Mouse (Mus musculus): ENCODE measurements at regions not wholly inside any gene's neighbourhood (a gene's known extent, or its start where the extent isn't known, plus 50 kb on each side); places are given as distances from the start of the nearest gene placed in this dataset.

DNA sequence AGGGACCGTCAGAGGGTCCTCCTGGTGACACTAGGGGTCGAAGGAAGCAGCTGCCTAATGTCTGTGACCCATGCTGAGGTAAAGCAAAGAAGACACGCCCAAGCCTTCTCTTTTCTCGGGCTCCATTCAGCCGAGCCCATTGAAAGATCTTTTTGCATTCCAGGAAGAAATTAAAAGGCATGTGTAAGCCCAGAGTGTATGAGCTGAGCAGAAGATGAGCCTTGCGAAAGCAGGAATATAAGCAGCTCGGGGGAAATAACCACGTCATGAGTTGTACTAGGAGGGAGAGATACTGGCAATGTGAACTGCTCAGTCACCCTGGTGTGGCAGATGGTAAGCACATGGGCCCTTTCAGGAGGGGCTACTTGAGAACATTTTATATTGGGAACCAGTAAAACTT is 252.1 kb downstream of the Ice1 start:
- Histone ChIP-seq H3K27me3 (ENCODE audit: control insufficient read depth, insufficient read depth, low read length) (no peaks in the 10 kb centered on the region), H3K4me3 (replicated peaks; ENCODE audit: low read depth, low read length) (no peak overlapping the region), H3K36me3 (ENCODE audit: control insufficient read depth, insufficient read depth, low read length) (no peaks in the 10 kb centered on the region), H3K9me3 (ENCODE audit: control insufficient read depth, low read length) (no peaks in the 10 kb centered on the region), H3K27ac (replicated peaks; ENCODE audit: low read depth, low read length) (no peak overlapping the region), H3K9ac (replicated peaks; ENCODE audit: low read length) (no peak overlapping the region), H3K4me2 (ENCODE audit: low read length) (no peak overlapping the region), H3K4me1 (ENCODE audit: control insufficient read depth, insufficient read depth, low read length) (no peaks in the 10 kb centered on the region)
- WGBS = 43% methylated on average over 8 of the region's 8 CpGs
- DNase-seq = no peak
- no peak for ATAC-seq (ENCODE audit: low FRiP score, low TSS enrichment)

DNA sequence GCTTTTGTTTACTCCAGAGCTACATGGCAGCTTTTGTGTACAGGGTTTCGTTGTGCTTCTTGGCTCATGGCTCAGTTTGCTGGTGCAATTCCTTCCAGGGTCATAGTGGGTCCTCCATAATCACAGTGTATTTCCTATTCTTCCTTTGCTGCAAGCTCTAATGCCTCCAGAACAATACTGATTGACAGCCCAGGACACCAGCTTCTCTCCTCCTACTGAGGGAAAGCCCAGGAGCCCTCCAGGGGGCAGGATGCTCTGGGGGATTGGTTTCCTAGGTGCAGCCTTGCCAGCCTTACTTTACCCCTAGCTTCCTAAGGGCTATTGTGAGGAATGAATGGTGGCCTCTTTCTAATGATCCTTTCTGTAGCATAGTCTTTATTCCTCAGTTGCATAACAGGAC is 224.6 kb downstream of the Ice1 start:
- Histone ChIP-seq H3K27me3 (ENCODE audit: control insufficient read depth, insufficient read depth, low read length) (no peaks in the 10 kb centered on the region), H3K4me1 (ENCODE audit: control insufficient read depth, insufficient read depth, low read length) (no peaks in the 10 kb centered on the region), H3K9ac (replicated peaks; ENCODE audit: low read length) (no peak overlapping the region), H3K9me3 (ENCODE audit: control insufficient read depth, low read length) (no peaks in the 10 kb centered on the region), H3K27ac (replicated peaks; ENCODE audit: low read depth, low read length) (no peak overlapping the region), H3K36me3 (ENCODE audit: control insufficient read depth, insufficient read depth, low read length) (no peaks in the 10 kb centered on the region), H3K4me3 (replicated peaks; ENCODE audit: low read depth, low read length) (no peak overlapping the region), H3K4me2 (ENCODE audit: low read length) (no peak overlapping the region)
- 2% methylated on average over 1 of the region's 1 CpGs for WGBS
- ATAC-seq (ENCODE audit: low FRiP score, low TSS enrichment) = no peak
- DNase-seq = peak; percentile 50

DNA sequence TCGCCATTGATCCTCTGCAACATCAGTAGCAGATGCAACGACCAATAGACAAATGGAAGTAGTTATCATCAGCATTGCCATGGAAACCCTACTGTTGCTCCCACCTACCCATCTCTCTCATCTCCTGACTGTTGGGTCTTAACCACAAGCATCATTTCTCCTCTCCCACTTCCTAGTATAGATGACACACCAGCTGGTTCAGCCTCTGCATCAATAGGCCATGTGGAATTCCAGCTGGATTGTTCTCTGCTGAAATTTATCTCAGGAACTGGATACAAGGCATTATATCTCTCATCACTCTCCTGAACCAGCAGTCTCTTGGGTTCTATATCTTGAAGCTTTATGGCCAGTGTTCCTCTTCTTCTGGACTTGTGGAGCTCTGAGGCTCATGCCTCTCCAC is 219.3 kb downstream of the Ice1 start:
- Histone ChIP-seq H3K36me3 (ENCODE audit: control insufficient read depth, insufficient read depth, low read length) (no peaks in the 10 kb centered on the region), H3K9me3 (ENCODE audit: control insufficient read depth, low read length) (no peaks in the 10 kb centered on the region), H3K27me3 (ENCODE audit: control insufficient read depth, insufficient read depth, low read length) (no peaks in the 10 kb centered on the region), H3K4me3 (replicated peaks; ENCODE audit: low read depth, low read length) (no peak overlapping the region), H3K4me1 (ENCODE audit: control insufficient read depth, insufficient read depth, low read length) (no peaks in the 10 kb centered on the region), H3K4me2 (ENCODE audit: low read length) (no peak overlapping the region), H3K27ac (replicated peaks; ENCODE audit: low read depth, low read length) (no peak overlapping the region), H3K9ac (replicated peaks; ENCODE audit: low read length) (no peak overlapping the region)
- ATAC-seq (ENCODE audit: low FRiP score, low TSS enrichment) = no peak
- 85% methylated on average over 2 of the region's 2 CpGs for WGBS
- no peak for DNase-seq

DNA sequence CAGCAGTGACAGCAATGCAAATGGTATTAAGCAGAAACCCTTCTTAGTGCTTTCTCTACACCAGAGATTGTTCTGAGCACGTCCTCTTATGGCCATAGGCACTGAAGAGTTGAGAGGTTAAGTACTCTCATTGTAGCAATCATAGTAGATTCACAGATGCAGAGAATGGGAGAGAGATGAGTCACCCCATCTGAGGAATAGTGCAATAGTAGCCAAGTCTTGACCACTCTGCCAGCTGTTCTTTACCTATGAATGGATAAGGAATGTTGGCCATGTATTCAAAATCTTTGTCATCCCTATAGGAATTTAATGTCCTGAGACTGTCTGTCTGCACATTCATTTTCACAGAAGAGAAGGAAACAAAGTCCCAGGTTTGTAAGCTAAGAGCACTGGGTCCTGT is 198.0 kb downstream of the Ice1 start:
- no peaks in the 10 kb centered on the region for H3K9me3 ChIP-seq (ENCODE audit: control insufficient read depth, low read length)
- ATAC-seq (ENCODE audit: low FRiP score, low TSS enrichment) (no peak), DNase-seq (no peak)
- H3K9ac ChIP-seq (replicated peaks; ENCODE audit: low read length) = no peak overlapping the region
- 75% methylated on average over 1 of the region's 1 CpGs for WGBS
- no peaks in the 10 kb centered on the region for H3K27me3 ChIP-seq (ENCODE audit: control insufficient read depth, insufficient read depth, low read length)
- H3K4me3 ChIP-seq (replicated peaks; ENCODE audit: low read depth, low read length) = no peak overlapping the region
- no peaks in the 10 kb centered on the region for H3K4me1 ChIP-seq (ENCODE audit: control insufficient read depth, insufficient read depth, low read length)
- no peak overlapping the region for H3K4me2 ChIP-seq (ENCODE audit: low read length)
- H3K36me3 ChIP-seq (ENCODE audit: control insufficient read depth, insufficient read depth, low read length) = no peaks in the 10 kb centered on the region
- H3K27ac ChIP-seq (replicated peaks; ENCODE audit: low read depth, low read length) = no peak overlapping the region

DNA sequence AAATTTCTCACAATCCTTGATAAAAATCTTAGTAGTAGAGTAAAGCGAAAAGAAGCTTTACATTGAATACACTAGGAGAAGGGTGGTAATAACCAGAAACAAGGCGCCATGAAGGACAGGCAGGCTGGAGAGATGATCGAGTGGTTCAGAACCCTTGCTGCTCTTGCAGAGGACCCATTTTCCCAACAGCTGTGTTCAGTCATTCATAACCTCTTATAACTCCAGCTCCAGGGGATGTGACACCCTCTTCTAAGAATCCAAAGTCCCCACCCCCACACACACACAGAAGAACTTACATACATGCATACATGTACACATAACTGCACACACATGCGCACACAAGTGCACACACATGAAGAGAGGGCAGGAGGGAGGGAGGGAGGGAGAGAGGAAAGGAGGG is 190.5 kb downstream of the Ice1 start:
- no peak for ATAC-seq (ENCODE audit: low FRiP score, low TSS enrichment)
- Histone ChIP-seq H3K4me3 (replicated peaks; ENCODE audit: low read depth, low read length) (no peak overlapping the region), H3K4me1 (ENCODE audit: control insufficient read depth, insufficient read depth, low read length) (0 out of 2 replicates have a peak, but pooled peaks cover 3% of the 10 kb centered on the region), H3K9ac (replicated peaks; ENCODE audit: low read length) (no peak overlapping the region), H3K4me2 (ENCODE audit: low read length) (no peak overlapping the region), H3K27ac (replicated peaks; ENCODE audit: low read depth, low read length) (no peak overlapping the region), H3K27me3 (ENCODE audit: control insufficient read depth, insufficient read depth, low read length) (no peaks in the 10 kb centered on the region), H3K36me3 (ENCODE audit: control insufficient read depth, insufficient read depth, low read length) (no peaks in the 10 kb centered on the region), H3K9me3 (ENCODE audit: control insufficient read depth, low read length) (no peaks in the 10 kb centered on the region)
- DNase-seq = no peak
- 95% methylated on average over 4 of the region's 4 CpGs for WGBS

DNA sequence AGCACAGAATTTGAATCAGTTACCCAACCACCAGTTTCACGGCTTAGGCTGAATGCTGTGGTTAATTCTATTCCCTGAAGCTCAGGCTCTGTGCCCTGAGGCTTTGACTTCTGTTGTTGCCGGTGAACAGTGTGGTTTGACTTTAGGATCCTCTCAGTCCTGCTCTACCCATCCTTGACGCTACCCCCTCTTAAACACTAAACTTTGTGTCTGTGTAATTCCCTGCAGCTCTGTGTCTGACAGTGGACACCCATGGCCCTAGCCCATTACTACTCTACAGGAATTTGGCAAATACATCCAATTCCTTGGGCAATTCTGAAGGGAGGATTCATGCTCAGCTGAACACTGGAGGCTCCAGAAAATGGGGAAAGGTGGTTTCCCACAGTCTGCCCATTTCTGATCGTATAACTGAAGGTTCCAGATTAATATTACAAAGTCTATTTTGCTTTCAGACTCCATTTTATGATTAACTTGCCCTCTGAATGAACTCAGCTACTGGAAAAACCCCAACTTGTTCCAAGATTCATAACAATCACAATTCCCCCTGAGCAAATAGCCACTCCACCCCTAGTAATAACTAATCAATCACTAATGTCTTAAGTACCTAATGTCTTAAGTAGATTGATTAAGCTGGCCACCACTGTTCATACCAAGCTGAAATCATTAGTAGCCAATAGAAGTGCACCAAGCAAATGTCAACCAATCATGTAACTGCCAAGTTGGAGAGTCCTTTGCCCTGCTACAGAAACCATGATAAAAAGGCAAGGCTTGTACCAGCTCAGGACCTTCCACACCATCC is 182.6 kb downstream of the Ice1 start:
- Histone ChIP-seq H3K9ac (replicated peaks; ENCODE audit: low read length) (no peak overlapping the region), H3K4me3 (replicated peaks; ENCODE audit: low read depth, low read length) (no peak overlapping the region), H3K27ac (replicated peaks; ENCODE audit: low read depth, low read length) (no peak overlapping the region), H3K9me3 (ENCODE audit: control insufficient read depth, low read length) (no peaks in the 10 kb centered on the region), H3K36me3 (ENCODE audit: control insufficient read depth, insufficient read depth, low read length) (no peaks in the 10 kb centered on the region), H3K4me1 (ENCODE audit: control insufficient read depth, insufficient read depth, low read length) (no peaks in the 10 kb centered on the region), H3K27me3 (ENCODE audit: control insufficient read depth, insufficient read depth, low read length) (no peaks in the 10 kb centered on the region), H3K4me2 (ENCODE audit: low read length) (no peak overlapping the region)
- no peak for ATAC-seq (ENCODE audit: low FRiP score, low TSS enrichment)
- 77% methylated on average over 4 of the region's 4 CpGs for WGBS
- no peak for DNase-seq

DNA sequence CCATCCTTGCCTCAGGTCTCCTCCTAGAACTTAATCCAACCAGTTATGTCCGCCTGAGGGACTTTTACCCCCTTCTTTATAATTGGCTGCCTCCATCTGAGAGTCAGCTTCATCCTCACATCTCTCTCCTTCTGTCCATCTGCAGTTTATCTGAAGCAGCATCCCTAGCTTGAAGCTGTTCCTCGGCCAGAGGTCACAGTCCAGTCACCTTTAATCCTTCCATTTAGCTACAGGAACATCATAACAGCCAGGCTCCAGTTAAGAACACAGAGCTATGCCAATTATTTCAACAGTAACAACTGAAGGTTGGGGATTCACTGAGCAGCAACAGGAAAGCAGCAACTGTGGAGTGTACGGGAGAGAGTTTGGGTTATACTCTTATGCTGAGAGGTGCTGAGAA is 179.0 kb downstream of the Ice1 start:
- DNase-seq = no peak
- no peak for ATAC-seq (ENCODE audit: low FRiP score, low TSS enrichment)
- Histone ChIP-seq H3K4me1 (ENCODE audit: control insufficient read depth, insufficient read depth, low read length) (no peaks in the 10 kb centered on the region), H3K27ac (replicated peaks; ENCODE audit: low read depth, low read length) (no peak overlapping the region), H3K27me3 (ENCODE audit: control insufficient read depth, insufficient read depth, low read length) (no peaks in the 10 kb centered on the region), H3K4me3 (replicated peaks; ENCODE audit: low read depth, low read length) (no peak overlapping the region), H3K9ac (replicated peaks; ENCODE audit: low read length) (no peak overlapping the region), H3K4me2 (ENCODE audit: low read length) (no peak overlapping the region), H3K9me3 (ENCODE audit: control insufficient read depth, low read length) (no peaks in the 10 kb centered on the region), H3K36me3 (ENCODE audit: control insufficient read depth, insufficient read depth, low read length) (no peaks in the 10 kb centered on the region)
- 76% methylated on average over 3 of the region's 3 CpGs for WGBS

DNA sequence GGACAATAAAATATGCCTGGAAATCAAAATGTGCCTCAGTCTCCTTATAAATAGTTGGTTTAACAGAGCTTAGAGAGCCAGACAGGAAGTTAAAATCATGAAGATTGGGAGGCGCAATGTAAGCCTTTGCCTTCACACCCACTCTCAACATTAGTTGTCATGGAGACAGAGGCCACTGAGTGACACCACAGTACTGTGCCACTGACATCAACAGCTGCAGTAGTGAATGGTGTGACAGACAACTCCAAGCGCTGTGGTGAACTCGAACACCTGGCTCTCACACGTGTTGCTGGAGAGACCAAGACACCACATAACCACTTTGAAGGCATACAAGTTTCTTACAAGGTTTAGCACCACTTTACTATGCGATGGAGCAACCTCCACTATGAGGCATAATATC is 172.4 kb downstream of the Ice1 start:
- Histone ChIP-seq H3K4me2 (ENCODE audit: low read length) (no peak overlapping the region), H3K4me1 (ENCODE audit: control insufficient read depth, insufficient read depth, low read length) (0 out of 2 replicates have a peak, but pooled peaks cover 2% of the 10 kb centered on the region), H3K27me3 (ENCODE audit: control insufficient read depth, insufficient read depth, low read length) (no peaks in the 10 kb centered on the region), H3K36me3 (ENCODE audit: control insufficient read depth, insufficient read depth, low read length) (no peaks in the 10 kb centered on the region), H3K27ac (replicated peaks; ENCODE audit: low read depth, low read length) (no peak overlapping the region), H3K9me3 (ENCODE audit: control insufficient read depth, low read length) (no peaks in the 10 kb centered on the region), H3K9ac (replicated peaks; ENCODE audit: low read length) (no peak overlapping the region), H3K4me3 (replicated peaks; ENCODE audit: low read depth, low read length) (no peak overlapping the region)
- ATAC-seq (ENCODE audit: low FRiP score, low TSS enrichment) (no peak), DNase-seq (peak; percentile 19)
- WGBS = 62% methylated on average over 5 of the region's 5 CpGs

DNA sequence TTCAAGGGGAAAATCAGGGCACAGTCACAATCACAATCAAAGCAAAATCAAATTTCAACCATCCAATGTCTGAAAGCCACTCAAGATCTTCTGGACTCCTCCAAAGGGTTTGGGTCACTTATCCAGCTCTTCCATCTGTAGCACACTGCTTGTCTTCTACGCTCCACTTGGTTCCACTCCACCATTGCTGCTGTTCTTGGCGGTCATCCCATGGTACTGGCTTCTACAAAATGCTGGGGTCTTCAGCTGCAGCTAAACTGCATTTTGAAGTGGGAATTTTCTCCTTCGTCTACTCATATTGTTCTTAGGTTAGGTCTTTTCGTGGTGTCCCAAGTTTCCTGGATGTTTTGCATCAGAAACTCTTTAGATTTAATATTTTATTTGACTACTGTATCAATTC is 162.7 kb downstream of the Ice1 start:
- Histone ChIP-seq H3K27me3 (ENCODE audit: control insufficient read depth, insufficient read depth, low read length) (no peaks in the 10 kb centered on the region), H3K27ac (replicated peaks; ENCODE audit: low read depth, low read length) (no peak overlapping the region), H3K4me2 (ENCODE audit: low read length) (no peak overlapping the region), H3K9ac (replicated peaks; ENCODE audit: low read length) (no peak overlapping the region), H3K4me1 (ENCODE audit: control insufficient read depth, insufficient read depth, low read length) (no peaks in the 10 kb centered on the region), H3K36me3 (ENCODE audit: control insufficient read depth, insufficient read depth, low read length) (no peaks in the 10 kb centered on the region), H3K4me3 (replicated peaks; ENCODE audit: low read depth, low read length) (no peak overlapping the region), H3K9me3 (ENCODE audit: control insufficient read depth, low read length) (no peaks in the 10 kb centered on the region)
- no peak for ATAC-seq (ENCODE audit: low FRiP score, low TSS enrichment)
- DNase-seq = no peak
- 84% methylated on average over 4 of the region's 4 CpGs for WGBS

Measured in midbrain, embryonic 14.5 days (tissue).